Mouse (Mus musculus): ENCODE results near the gene Adamts10. TPM values are rescaled to one million over a fixed set of nuclear protein-coding genes. Genes with fewer than 3 reads are reported as not detected.

The Adamts10 gene
- polyA plus RNA-seq, 1 experiment from 2014 or later, result 5.5 TPM

- DNase-seq, result no peak
- 66% methylated on average over 3 of the region's 3 CpGs for WGBS (ENCODE audit: insufficient replicate concordance)
- no peak overlapping the region for H3K9ac ChIP-seq
These were observed 76.8 kb downstream of the Adamts10 start for GRCm38 (mm10) chr17:33600831-33601230.

GRCm38 (mm10) chr17:33601947-33602346, 77.9 kb downstream of the Adamts10 start:
- WGBS (ENCODE audit: insufficient replicate concordance), result 77% methylated on average over 12 of the region's 12 CpGs
- H3K9me3 ChIP-seq (replicated peaks), result peaks cover 6% of the 10 kb centered on the region
- no peak overlapping the region for H3K27ac ChIP-seq
- no peak overlapping the region for H3K4me2 ChIP-seq
- H3K4me3 ChIP-seq (replicated peaks), result no peak overlapping the region
- DNase-seq, result no peak
- no peaks in the 10 kb centered on the region for H3K27me3 ChIP-seq
- no peak overlapping the region for H3K9ac ChIP-seq
- H3K36me3 ChIP-seq, result 0 out of 2 replicates have a peak, but pooled peaks cover 5% of the 10 kb centered on the region
- no peak for ATAC-seq (ENCODE audit: low read depth)
- peaks cover 16% of the 10 kb centered on the region for H3K4me1 ChIP-seq (replicated peaks)

More at GRCm38 (mm10) chr17:33600831-33601230, 76.8 kb downstream of the Adamts10 start:
- H3K9me3 ChIP-seq (replicated peaks), result peaks cover 6% of the 10 kb centered on the region
- ATAC-seq (ENCODE audit: low read depth), result no peak
- peaks cover 4% of the 10 kb centered on the region; the same call in 1 of the 2 replicates for H3K4me1 ChIP-seq (replicated peaks)
- H3K27me3 ChIP-seq, result no peaks in the 10 kb centered on the region
- no peak overlapping the region for H3K4me3 ChIP-seq (replicated peaks)
- H3K27ac ChIP-seq, result no peak overlapping the region
- H3K4me2 ChIP-seq, result no peak overlapping the region
- H3K36me3 ChIP-seq, result 0 out of 2 replicates have a peak, but pooled peaks cover 5% of the 10 kb centered on the region

Other genes starting within 250 kb of the Adamts10 start
- 2.7 and 3.3 TPM in 2 replicates for gene Zfp955b, start 234.7 kb upstream of the Adamts10 start, polyA plus RNA-seq (2015; fragmentation: Nextera tagmentation; extraction: Ambion mirVana)
- 3.2 and 3.4 TPM in 2 replicates for gene Zfp81, start 165.3 kb upstream of the Adamts10 start, polyA plus RNA-seq (2015; fragmentation: Nextera tagmentation; extraction: Ambion mirVana)
- gene Zfp101, start 129.6 kb upstream of the Adamts10 start, polyA plus RNA-seq (2015; fragmentation: Nextera tagmentation; extraction: Ambion mirVana), result 7.9 and 11.0 TPM in 2 replicates
- gene Actl9, start 91.3 kb upstream of the Adamts10 start, polyA plus RNA-seq (2015; fragmentation: Nextera tagmentation; extraction: Ambion mirVana), result not detected in 2 replicates
- gene Myo1f, start 31.5 kb downstream of the Adamts10 start, polyA plus RNA-seq (2015; fragmentation: Nextera tagmentation; extraction: Ambion mirVana), result 6.3 and 6.5 TPM in 2 replicates
- gene Zfp414, start 104.9 kb downstream of the Adamts10 start, polyA plus RNA-seq (2015; fragmentation: Nextera tagmentation; extraction: Ambion mirVana), result 22.2 and 24.2 TPM in 2 replicates
- 0.63 and 0.76 TPM in 2 replicates for gene Pram1, start 113.9 kb downstream of the Adamts10 start, polyA plus RNA-seq (2015; fragmentation: Nextera tagmentation; extraction: Ambion mirVana)
- 160 and 237 TPM in 2 replicates for gene Hnrnpm, start 162.7 kb downstream of the Adamts10 start, polyA plus RNA-seq (2015; fragmentation: Nextera tagmentation; extraction: Ambion mirVana)
- gene March2, start 194.5 kb downstream of the Adamts10 start, polyA plus RNA-seq (2015; fragmentation: Nextera tagmentation; extraction: Ambion mirVana), result 214 and 231 TPM in 2 replicates
- 117 and 123 TPM in 2 replicates for gene Rab11b, start 236.3 kb downstream of the Adamts10 start, polyA plus RNA-seq (2015; fragmentation: Nextera tagmentation; extraction: Ambion mirVana)